Mouse (Mus musculus): ENCODE measurements at regions not wholly inside any gene's neighbourhood (a gene's known extent, or its start where the extent isn't known, plus 50 kb on each side); places are given as distances from the start of the nearest gene placed in this dataset.

DNA sequence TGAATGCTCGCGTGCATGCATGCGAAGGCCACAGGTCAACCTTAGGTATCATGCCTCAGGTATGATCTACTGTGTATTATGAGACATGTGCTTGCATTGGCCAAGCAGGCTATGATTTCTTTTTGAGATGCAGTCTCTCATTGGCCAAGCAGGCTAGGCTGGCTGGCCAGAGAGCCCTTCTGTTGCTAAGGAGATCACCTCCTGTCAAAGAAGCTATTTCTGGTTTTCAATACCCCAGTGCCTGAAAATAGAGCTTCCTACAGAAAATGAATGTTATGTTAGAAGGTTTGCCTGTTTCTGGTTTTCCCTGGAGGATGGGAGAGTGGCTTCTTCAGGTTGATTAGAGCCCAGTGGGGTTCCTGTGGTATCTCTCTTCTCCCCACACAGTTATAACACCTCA is 1474.3 kb upstream of the Gm6569 start:
- WGBS, result 88% methylated on average over 3 of the region's 3 CpGs
- Histone ChIP-seq H3K4me1 (replicated peaks; ENCODE audit: control insufficient read depth, insufficient read depth, low read length) (no peaks in the 10 kb centered on the region), H3K27ac (ENCODE audit: low read depth, low read length) (no peak overlapping the region), H3K4me2 (no peak overlapping the region), H3K36me3 (ENCODE audit: control insufficient read depth, insufficient read depth, low read length) (no peaks in the 10 kb centered on the region), H3K27me3 (replicated peaks; ENCODE audit: control insufficient read depth, insufficient read depth, low read length) (no peaks in the 10 kb centered on the region), H3K9me3 (ENCODE audit: control insufficient read depth, low read length) (no peaks in the 10 kb centered on the region), H3K9ac (ENCODE audit: low read depth, low read length) (no peak overlapping the region), H3K4me3 (ENCODE audit: low read depth, low read length) (no peak overlapping the region)
- no peak for ATAC-seq (replicated peaks; ENCODE audit: low FRiP score)
- DNase-seq (ENCODE audit: low spot score), result no peak

GRCm38 (mm10) chr15:72360463-72361030 is 1473.8 kb upstream of the Gm6569 start:
- no peak overlapping the region for H3K4me2 ChIP-seq
- no peak overlapping the region for H3K9ac ChIP-seq (ENCODE audit: low read depth, low read length)
- H3K27me3 ChIP-seq (replicated peaks; ENCODE audit: control insufficient read depth, insufficient read depth, low read length), result no peaks in the 10 kb centered on the region
- DNase-seq (ENCODE audit: low spot score) (no peak), ATAC-seq (replicated peaks; ENCODE audit: low FRiP score) (no peak)
- H3K27ac ChIP-seq (ENCODE audit: low read depth, low read length), result no peak overlapping the region
- WGBS, result 79% methylated on average over 4 of the region's 4 CpGs
- H3K4me1 ChIP-seq (replicated peaks; ENCODE audit: control insufficient read depth, insufficient read depth, low read length), result no peaks in the 10 kb centered on the region
- no peaks in the 10 kb centered on the region for H3K36me3 ChIP-seq (ENCODE audit: control insufficient read depth, insufficient read depth, low read length)
- H3K4me3 ChIP-seq (ENCODE audit: low read depth, low read length), result no peak overlapping the region
- H3K9me3 ChIP-seq (ENCODE audit: control insufficient read depth, low read length), result no peaks in the 10 kb centered on the region

- no peak overlapping the region for H3K4me2 ChIP-seq
- DNase-seq (ENCODE audit: low spot score), result no peak
- H3K27me3 ChIP-seq (replicated peaks; ENCODE audit: control insufficient read depth, insufficient read depth, low read length), result no peaks in the 10 kb centered on the region
- H3K9me3 ChIP-seq (ENCODE audit: control insufficient read depth, low read length), result no peaks in the 10 kb centered on the region
- H3K4me3 ChIP-seq (ENCODE audit: low read depth, low read length), result no peak overlapping the region
- H3K36me3 ChIP-seq (ENCODE audit: control insufficient read depth, insufficient read depth, low read length), result no peaks in the 10 kb centered on the region
- WGBS, result 71% methylated on average over 4 of the region's 4 CpGs
- ATAC-seq (replicated peaks; ENCODE audit: low FRiP score), result no peak
- H3K27ac ChIP-seq (ENCODE audit: low read depth, low read length), result no peak overlapping the region
- no peaks in the 10 kb centered on the region for H3K4me1 ChIP-seq (replicated peaks; ENCODE audit: control insufficient read depth, insufficient read depth, low read length)
- no peak overlapping the region for H3K9ac ChIP-seq (ENCODE audit: low read depth, low read length)
Observed at GRCm38 (mm10) chr15:72373041-72373440, 1461.3 kb upstream of the Gm6569 start.

- DNase-seq (ENCODE audit: low spot score) (no peak), ATAC-seq (replicated peaks; ENCODE audit: low FRiP score) (no peak)
- H3K9ac ChIP-seq (ENCODE audit: low read depth, low read length), result no peak overlapping the region
- no peaks in the 10 kb centered on the region for H3K27me3 ChIP-seq (replicated peaks; ENCODE audit: control insufficient read depth, insufficient read depth, low read length)
- no peaks in the 10 kb centered on the region for H3K36me3 ChIP-seq (ENCODE audit: control insufficient read depth, insufficient read depth, low read length)
- H3K4me1 ChIP-seq (replicated peaks; ENCODE audit: control insufficient read depth, insufficient read depth, low read length), result no peaks in the 10 kb centered on the region
- no peak overlapping the region for H3K4me2 ChIP-seq
- no peak overlapping the region for H3K4me3 ChIP-seq (ENCODE audit: low read depth, low read length)
- H3K9me3 ChIP-seq (ENCODE audit: control insufficient read depth, low read length), result no peaks in the 10 kb centered on the region
- H3K27ac ChIP-seq (ENCODE audit: low read depth, low read length), result no peak overlapping the region
Observed at GRCm38 (mm10) chr15:72377201-72377600, 1457.2 kb upstream of the Gm6569 start.

DNA sequence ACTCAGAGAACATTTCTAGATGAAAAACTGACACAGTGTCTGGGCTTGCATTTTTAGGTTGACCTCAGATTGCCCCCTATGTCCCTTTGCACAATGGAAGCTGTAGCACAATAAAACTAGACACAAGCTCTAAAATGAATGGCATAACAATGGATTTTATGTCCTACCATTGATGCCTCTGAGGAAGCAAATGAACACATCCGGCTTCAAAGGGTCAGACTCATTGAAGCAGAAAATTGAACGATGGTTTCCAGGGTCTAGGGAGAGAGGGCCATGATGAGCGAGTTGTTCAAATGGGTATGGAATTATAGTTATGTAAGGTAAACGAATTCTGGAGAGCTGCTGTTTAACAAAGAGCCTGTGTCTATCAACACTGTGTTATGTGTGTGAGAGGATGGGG is 1455.1 kb upstream of the Gm6569 start:
- Histone ChIP-seq H3K4me1 (replicated peaks; ENCODE audit: control insufficient read depth, insufficient read depth, low read length) (no peaks in the 10 kb centered on the region), H3K4me2 (no peak overlapping the region), H3K9me3 (ENCODE audit: control insufficient read depth, low read length) (no peaks in the 10 kb centered on the region), H3K27me3 (replicated peaks; ENCODE audit: control insufficient read depth, insufficient read depth, low read length) (no peaks in the 10 kb centered on the region), H3K4me3 (ENCODE audit: low read depth, low read length) (no peak overlapping the region), H3K9ac (ENCODE audit: low read depth, low read length) (no peak overlapping the region), H3K36me3 (ENCODE audit: control insufficient read depth, insufficient read depth, low read length) (no peaks in the 10 kb centered on the region), H3K27ac (ENCODE audit: low read depth, low read length) (no peak overlapping the region)
- DNase-seq (ENCODE audit: low spot score) (no peak), ATAC-seq (replicated peaks; ENCODE audit: low FRiP score) (no peak)
- 72% methylated on average over 4 of the region's 4 CpGs for WGBS

- Histone ChIP-seq H3K4me1 (replicated peaks; ENCODE audit: control insufficient read depth, insufficient read depth, low read length) (no peaks in the 10 kb centered on the region), H3K9ac (ENCODE audit: low read depth, low read length) (no peak overlapping the region), H3K4me2 (no peak overlapping the region), H3K27me3 (replicated peaks; ENCODE audit: control insufficient read depth, insufficient read depth, low read length) (no peaks in the 10 kb centered on the region), H3K4me3 (ENCODE audit: low read depth, low read length) (no peak overlapping the region), H3K27ac (ENCODE audit: low read depth, low read length) (no peak overlapping the region), H3K9me3 (ENCODE audit: control insufficient read depth, low read length) (no peaks in the 10 kb centered on the region), H3K36me3 (ENCODE audit: control insufficient read depth, insufficient read depth, low read length) (no peaks in the 10 kb centered on the region)
- 75% methylated on average over 8 of the region's 8 CpGs for WGBS
- no peak for DNase-seq (ENCODE audit: low spot score)
- no peak for ATAC-seq (replicated peaks; ENCODE audit: low FRiP score)
Observed at GRCm38 (mm10) chr15:72381164-72381563, 1453.2 kb upstream of the Gm6569 start.

- no peak for ATAC-seq (replicated peaks; ENCODE audit: low FRiP score)
- WGBS, result 89% methylated on average over 5 of the region's 5 CpGs
- no peaks in the 10 kb centered on the region for H3K27me3 ChIP-seq (replicated peaks; ENCODE audit: control insufficient read depth, insufficient read depth, low read length)
Observed at GRCm38 (mm10) chr15:72381744-72382143, 1452.6 kb upstream of the Gm6569 start.

GRCm38 (mm10) chr15:72382521-72382920 is 1451.8 kb upstream of the Gm6569 start:
- H3K9me3 ChIP-seq (ENCODE audit: control insufficient read depth, low read length), result no peaks in the 10 kb centered on the region
- DNase-seq (ENCODE audit: low spot score), result no peak
- no peaks in the 10 kb centered on the region for H3K27me3 ChIP-seq (replicated peaks; ENCODE audit: control insufficient read depth, insufficient read depth, low read length)
- H3K36me3 ChIP-seq (ENCODE audit: control insufficient read depth, insufficient read depth, low read length), result no peaks in the 10 kb centered on the region
- no peak overlapping the region for H3K4me2 ChIP-seq
- 74% methylated on average over 6 of the region's 6 CpGs for WGBS
- H3K4me3 ChIP-seq (ENCODE audit: low read depth, low read length), result no peak overlapping the region
- no peak overlapping the region for H3K9ac ChIP-seq (ENCODE audit: low read depth, low read length)
- ATAC-seq (replicated peaks; ENCODE audit: low FRiP score), result no peak
- H3K27ac ChIP-seq (ENCODE audit: low read depth, low read length), result no peak overlapping the region
- H3K4me1 ChIP-seq (replicated peaks; ENCODE audit: control insufficient read depth, insufficient read depth, low read length), result no peaks in the 10 kb centered on the region

More at GRCm38 (mm10) chr15:72381744-72382143, 1452.6 kb upstream of the Gm6569 start:
- no peak overlapping the region for H3K4me2 ChIP-seq
- no peaks in the 10 kb centered on the region for H3K4me1 ChIP-seq (replicated peaks; ENCODE audit: control insufficient read depth, insufficient read depth, low read length)
- no peaks in the 10 kb centered on the region for H3K9me3 ChIP-seq (ENCODE audit: control insufficient read depth, low read length)
- no peak overlapping the region for H3K4me3 ChIP-seq (ENCODE audit: low read depth, low read length)
- no peak overlapping the region for H3K27ac ChIP-seq (ENCODE audit: low read depth, low read length)
- no peak overlapping the region for H3K9ac ChIP-seq (ENCODE audit: low read depth, low read length)
- no peaks in the 10 kb centered on the region for H3K36me3 ChIP-seq (ENCODE audit: control insufficient read depth, insufficient read depth, low read length)
- no peak for DNase-seq (ENCODE audit: low spot score)

DNA sequence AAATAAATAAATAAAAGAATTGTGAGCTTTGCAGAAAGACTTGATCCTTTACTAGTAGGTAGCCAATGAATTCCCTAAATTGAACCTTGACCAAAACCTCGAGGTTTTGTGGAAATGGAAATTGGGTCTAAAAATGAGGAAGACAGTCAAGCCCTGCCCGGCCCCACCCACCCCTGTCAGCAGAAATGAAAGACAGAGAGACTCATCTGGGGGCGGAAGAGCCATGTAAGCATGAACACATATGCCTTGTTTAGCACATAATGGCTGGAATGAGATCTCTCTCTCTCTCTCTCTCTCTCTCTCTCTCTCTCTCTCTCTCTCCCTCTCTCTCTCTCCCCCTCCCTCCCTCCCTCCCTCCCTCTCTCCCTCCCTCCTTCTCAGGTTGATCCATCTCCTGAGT is 1451.3 kb upstream of the Gm6569 start:
- ATAC-seq (replicated peaks; ENCODE audit: low FRiP score) (no peak), DNase-seq (ENCODE audit: low spot score) (no peak)
- H3K36me3 ChIP-seq (ENCODE audit: control insufficient read depth, insufficient read depth, low read length), result no peaks in the 10 kb centered on the region
- H3K9me3 ChIP-seq (ENCODE audit: control insufficient read depth, low read length), result no peaks in the 10 kb centered on the region
- H3K9ac ChIP-seq (ENCODE audit: low read depth, low read length), result no peak overlapping the region
- H3K27me3 ChIP-seq (replicated peaks; ENCODE audit: control insufficient read depth, insufficient read depth, low read length), result no peaks in the 10 kb centered on the region
- H3K4me1 ChIP-seq (replicated peaks; ENCODE audit: control insufficient read depth, insufficient read depth, low read length), result no peaks in the 10 kb centered on the region
- 73% methylated on average over 3 of the region's 3 CpGs for WGBS
- no peak overlapping the region for H3K4me2 ChIP-seq
- H3K4me3 ChIP-seq (ENCODE audit: low read depth, low read length), result no peak overlapping the region
- no peak overlapping the region for H3K27ac ChIP-seq (ENCODE audit: low read depth, low read length)

Measured in liver, embryonic 11.5 days (tissue).